Mouse (Mus musculus) forebrain, embryonic 10.5 days (tissue): ENCODE measurements around the gene Crk. TPM values are rescaled to one million over a fixed set of nuclear protein-coding genes. Genes with fewer than 3 reads are reported as not detected.

ENCODE experiments used
- DNase-seq: peaks from one replicate; pipeline ENCODE4 v3.0.0-alpha.2; 2017; ENCODE audit warnings: low spot score; ENCODE audit errors: extremely low spot score
- H3K27ac ChIP-seq: fragments of 300-500 bp; sonication (generic); 2 replicates; pipeline ENCODE4 v1.5.1; 2016; ENCODE audit warnings: mild to moderate bottlenecking
- H3K27me3 ChIP-seq: fragments of 300-500 bp; sonication (generic); 2 replicates; pipeline ENCODE4 v1.6.1; 2016; ENCODE audit warnings: mild to moderate bottlenecking; ENCODE audit not compliant: poor library complexity, severe bottlenecking
- H3K36me3 ChIP-seq: fragments of 300-500 bp; sonication (generic); replicated peaks from 2 replicates; pipeline ENCODE4 v1.6.1; 2016; ENCODE audit warnings: mild to moderate bottlenecking, moderate library complexity
- H3K4me1 ChIP-seq: fragments of 300-500 bp; sonication (generic); 2 replicates; pipeline ENCODE4 v1.6.1; 2016
- H3K4me3 ChIP-seq: fragments of 300-500 bp; sonication (generic); 2 replicates; pipeline ENCODE4 v1.5.1; 2016; ENCODE audit warnings: mild to moderate bottlenecking, moderate library complexity
- H3K9me3 ChIP-seq: fragments of 300-500 bp; sonication (generic); 2 replicates; pipeline ENCODE4 v1.6.1; 2016; ENCODE audit warnings: mild to moderate bottlenecking, moderate library complexity
- WGBS: fragments of 180-500 bp; shearing (Covaris S2); methylation state at CpG from one replicate; pipeline ENCODE4 v1.1.7; 2016; 5-methylcytosine and 5-hydroxymethylcytosine counted together
- polyA plus RNA-seq: library from polyadenylated mRNA; unstranded; fragments of >200 nt; fragmentation: Nextera tagmentation; extraction: Ambion mirVana; gene quantifications from 2 replicates; pipeline ENCODE4 v1.2.1, GENCODE M21; 2016

Gene Crk
- polyA plus RNA-seq, 1 experiment from 2014 or later = 122 TPM

- DNase-seq = no peak
- peaks cover 91% of the 10 kb centered on the region for H3K36me3 ChIP-seq
- H3K4me3 ChIP-seq = no peak overlapping the region
- H3K27me3 ChIP-seq = no peaks in the 10 kb centered on the region
- no peak overlapping the region for H3K27ac ChIP-seq
- no peaks in the 10 kb centered on the region; the same call in 1 of the 2 replicates for H3K9me3 ChIP-seq
- peaks cover 28% of the 10 kb centered on the region for H3K4me1 ChIP-seq
- WGBS = 95% methylated on average over 3 of the region's 3 CpGs
These were observed 61.1 kb downstream of the Crk start for GRCm38 (mm10) chr11:75740204-75740603.

- no peak overlapping the region for H3K27ac ChIP-seq
- H3K36me3 ChIP-seq = peaks cover 85% of the 10 kb centered on the region
- no peak for DNase-seq
- whole genome bisulfite sequencing = 92% methylated on average over 3 of the region's 3 CpGs
- H3K27me3 ChIP-seq = no peaks in the 10 kb centered on the region
- peaks cover 17% of the 10 kb centered on the region for H3K4me1 ChIP-seq
- no peak overlapping the region for H3K4me3 ChIP-seq
- H3K9me3 ChIP-seq = no peaks in the 10 kb centered on the region; the same call in 1 of the 2 replicates
These were observed 62.6 kb downstream of the Crk start for GRCm38 (mm10) chr11:75741615-75742014.

GRCm38 (mm10) chr11:75744761-75745160 lies 65.7 kb downstream of the Crk start:
- no peak for DNase-seq
- Histone ChIP-seq H3K36me3 (peaks cover 77% of the 10 kb centered on the region), H3K4me1 (peaks cover 28% of the 10 kb centered on the region), H3K27ac (no peak overlapping the region), H3K9me3 (no peaks in the 10 kb centered on the region; the same call in 1 of the 2 replicates), H3K27me3 (no peaks in the 10 kb centered on the region), H3K4me3 (no peak overlapping the region)
- 95% methylated on average over 3 of the region's 3 CpGs for WGBS

GRCm38 (mm10) chr11:75750537-75750936 lies 71.5 kb downstream of the Crk start:
- Histone ChIP-seq H3K9me3 (no peaks in the 10 kb centered on the region), H3K4me3 (no peak overlapping the region), H3K4me1 (peaks cover 27% of the 10 kb centered on the region), H3K27me3 (no peaks in the 10 kb centered on the region), H3K36me3 (peaks cover 69% of the 10 kb centered on the region), H3K27ac (no peak overlapping the region)
- DNase-seq = no peak
- WGBS = 88% methylated on average over 1 of the region's 1 CpGs

- Histone ChIP-seq H3K36me3 (peaks cover 73% of the 10 kb centered on the region), H3K27ac (no peak overlapping the region), H3K4me1 (peaks cover 27% of the 10 kb centered on the region), H3K4me3 (no peak overlapping the region), H3K27me3 (no peaks in the 10 kb centered on the region), H3K9me3 (no peaks in the 10 kb centered on the region)
- no peak for DNase-seq
- 87% methylated on average over 4 of the region's 4 CpGs for WGBS
These were observed 72.0 kb downstream of the Crk start for GRCm38 (mm10) chr11:75751082-75751481.

Other genes with a start within 250 kb of the Crk start
- 0.06 TPM in 1 of 2 replicates, not detected in the other for gene Serpinf2, start 239.7 kb upstream of the Crk start, polyA plus RNA-seq
- gene Wdr81, start 224.5 kb upstream of the Crk start, polyA plus RNA-seq = 5.8 and 6.4 TPM in 2 replicates
- gene Tlcd2, start 217.5 kb upstream of the Crk start, polyA plus RNA-seq = 8.5 and 9.7 TPM in 2 replicates
- 77.5 and 78.7 TPM in 2 replicates for gene Prpf8, start 192.4 kb upstream of the Crk start, polyA plus RNA-seq
- 0.15 and 0.26 TPM in 2 replicates for gene Rilp, start 169.2 kb upstream of the Crk start, polyA plus RNA-seq
- 5.1 and 5.4 TPM in 2 replicates for gene Scarf1, start 165.7 kb upstream of the Crk start, polyA plus RNA-seq
- gene Slc43a2, start 147.6 kb upstream of the Crk start, polyA plus RNA-seq = 5.5 and 6.1 TPM in 2 replicates
- 59.2 and 61.9 TPM in 2 replicates for gene Pitpna, start 91.2 kb upstream of the Crk start, polyA plus RNA-seq
- 14.1 and 16.0 TPM in 2 replicates for gene Inpp5k, start 48.3 kb upstream of the Crk start, polyA plus RNA-seq
- 16.6 and 17.6 TPM in 2 replicates for gene Myo1c, start 28.8 kb upstream of the Crk start, polyA plus RNA-seq
- gene Ywhae, start 53.6 kb downstream of the Crk start, polyA plus RNA-seq = 1,332 and 1,366 TPM in 2 replicates
- 0.10 and 0.17 TPM in 2 replicates for gene Doc2b, start 116.8 kb downstream of the Crk start, polyA plus RNA-seq